ENCODE assay signal across 9 mouse cellular contexts in the genomic region with DNA sequence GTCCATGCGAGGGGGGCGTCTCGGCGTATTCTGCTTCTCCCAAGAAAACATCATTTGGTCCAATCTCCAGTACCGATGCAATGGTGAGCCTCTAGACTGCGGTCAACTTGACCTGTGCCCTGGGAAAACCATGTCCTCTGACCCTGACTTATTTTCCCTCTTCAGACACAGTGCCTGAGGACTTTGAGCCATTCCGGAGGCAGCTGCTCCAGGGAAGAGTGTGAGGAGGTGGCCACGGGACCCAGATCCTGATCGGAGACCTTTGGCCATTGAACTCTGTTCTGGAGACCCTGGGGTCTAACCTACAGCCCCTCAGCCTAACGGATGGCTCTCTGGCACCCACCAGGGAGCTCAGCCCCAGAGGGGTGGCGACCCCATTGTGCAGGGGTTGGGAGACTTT. TPM values are rescaled to one million over a fixed set of nuclear protein-coding genes. Genes with fewer than 3 reads are reported as not detected.
DNase-seq lines count a peak whose midpoint lies in the region; ATAC-seq and TF ChIP-seq lines count a peak whose summit lies in the region.
"Had no signal": no experiment of that assay in that cellular context is flagged by ENCODE, and none has a peak within 500 bp of the region (broad histone marks: within the 10 kb centered on the region; RNA-seq: fewer than 3 reads in every experiment).

No protein-coding gene starts in this region.

- H3K27ac ChIP-seq in heart, embryonic 12.5 days (ENCODE audit: poor library complexity, severe bottlenecking) = no peak overlapping the region
- peak overlapping the region; percentile 80 for H3K27ac ChIP-seq in forebrain, postnatal 0 days (ENCODE audit: low read depth, low read length)
- H3K27ac ChIP-seq in midbrain, embryonic 12.5 days (replicated peaks) = peak overlapping the region; percentile 98

- H3K9me3 ChIP-seq in heart, embryonic 12.5 days (replicated peaks) = no peaks in the 10 kb centered on the region
- H3K9me3 ChIP-seq in E14TG2a.4 (ENCODE audit: low read length) = no peaks in the 10 kb centered on the region
- no peaks in the 10 kb centered on the region for H3K9me3 ChIP-seq in forebrain, postnatal 0 days (ENCODE audit: low read length)
- H3K9me3 ChIP-seq in midbrain, embryonic 12.5 days = no peaks in the 10 kb centered on the region

- H3K9ac ChIP-seq in heart, embryonic 12.5 days = peak overlapping the region; percentile 62; the same call in 1 of the 2 replicates
- H3K9ac ChIP-seq in forebrain, postnatal 0 days = peak overlapping the region; percentile 53
- H3K9ac ChIP-seq in midbrain, embryonic 12.5 days (replicated peaks) = peak overlapping the region; percentile 93

- no peak for TF ChIP-seq CTCF in E14TG2a.4 (conservative IDR thresholded peaks at IDR 0.05; ENCODE audit: low read length)
- no peak for TF ChIP-seq CTCF in forebrain, postnatal 0 days (IDR thresholded peaks at IDR 0.05; ENCODE audit: low read depth)

- peaks cover 48% of the 10 kb centered on the region for H3K27me3 ChIP-seq in heart, embryonic 12.5 days (replicated peaks)
- H3K27me3 ChIP-seq in E14TG2a.4 (ENCODE audit: insufficient read depth, low read length) = peaks cover 12% of the 10 kb centered on the region
- H3K27me3 ChIP-seq in forebrain, postnatal 0 days (ENCODE audit: insufficient read depth, low read length) = no peaks in the 10 kb centered on the region
- no peaks in the 10 kb centered on the region for H3K27me3 ChIP-seq in midbrain, embryonic 12.5 days

- DNase-seq in heart, adult 8-10 months (ENCODE audit: low spot score) = no peak
- no peak for DNase-seq in forebrain, postnatal 0 days
- DNase-seq in frontal cortex, postnatal 10 days (ENCODE audit: low spot score in 2 of 2) = no peak
- no peak for DNase-seq in urinary bladder, adult 18-20 months (ENCODE audit: low spot score in 2 of 2)
- DNase-seq: B cell, adult 2 months had no signal

- H3K36me3 ChIP-seq in heart, embryonic 12.5 days = 0 out of 2 replicates have a peak, but pooled peaks cover 6% of the 10 kb centered on the region
- peaks cover 18% of the 10 kb centered on the region for H3K36me3 ChIP-seq in E14TG2a.4 (ENCODE audit: insufficient read depth, low read length)
- H3K36me3 ChIP-seq in forebrain, postnatal 0 days (ENCODE audit: insufficient read depth) = peaks cover 7% of the 10 kb centered on the region; the same call in 1 of the 2 replicates
- H3K36me3 ChIP-seq in midbrain, embryonic 12.5 days = peaks cover 31% of the 10 kb centered on the region

- peak overlapping the region; percentile 54; the same call in 1 of the 2 replicates for H3K4me3 ChIP-seq in heart, embryonic 12.5 days
- H3K4me3 ChIP-seq in E14TG2a.4 (replicated peaks; ENCODE audit: low read length) = peak overlapping the region; percentile 80
- peak overlapping the region; percentile 45 for H3K4me3 ChIP-seq in forebrain, postnatal 0 days (ENCODE audit: low read depth, low read length)
- H3K4me3 ChIP-seq in midbrain, embryonic 12.5 days = peak overlapping the region; percentile 77

- peak overlapping the region; percentile 85; the same call in 1 of the 2 replicates for H3K4me2 ChIP-seq in heart, embryonic 12.5 days
- peak overlapping the region; percentile 91 for H3K4me2 ChIP-seq in forebrain, postnatal 0 days (ENCODE audit: low read depth)
- H3K4me2 ChIP-seq in midbrain, embryonic 12.5 days (replicated peaks) = peak overlapping the region; percentile 93

- peaks cover 24% of the 10 kb centered on the region for H3K4me1 ChIP-seq in heart, embryonic 12.5 days (replicated peaks)
- peaks cover 73% of the 10 kb centered on the region for H3K4me1 ChIP-seq in E14TG2a.4 (replicated peaks; ENCODE audit: low read depth, low read length)
- peaks cover 28% of the 10 kb centered on the region for H3K4me1 ChIP-seq in forebrain, postnatal 0 days (ENCODE audit: insufficient read depth)
- peaks cover 69% of the 10 kb centered on the region for H3K4me1 ChIP-seq in midbrain, embryonic 12.5 days

- 48% methylated on average over 11 of the region's 11 CpGs for WGBS in heart, embryonic 12.5 days
- 3% methylated on average over 11 of the region's 11 CpGs for WGBS in forebrain, postnatal 0 days
- 10% methylated on average over 11 of the region's 11 CpGs for WGBS in midbrain, embryonic 12.5 days

- no peak for ATAC-seq in heart, embryonic 12.5 days (ENCODE audit: insufficient number of reproducible peaks, low FRiP score)
- ATAC-seq in forebrain, postnatal 0 days = no peak
- no peak for ATAC-seq in midbrain, embryonic 12.5 days (ENCODE audit: low FRiP score, low read depth)
- ATAC-seq in megakaryocyte-erythroid progenitor cell, adult 5-6 weeks (replicated peaks; ENCODE audit: low FRiP score, low TSS enrichment, poor library complexity, severe bottlenecking) = no peak

RNA-seq across cellular contexts. Expression of gene Mtx1, which starts 0.5 kb away (rescaled TPM):
- polyA plus RNA-seq in heart, embryonic 12.5 days (2016; fragmentation: Nextera tagmentation; extraction: Ambion mirVana) = 123 and 127 TPM in 2 replicates
- 10 to 100 TPM; 56.4 to 63.5 (median 59.5) TPM for total RNA-seq in heart, adult 8-10 months (2022)
- total RNA-seq in forebrain, postnatal 0 days (2014; rRNA removed) = 142 and 167 TPM in 2 replicates
- 199 and 212 TPM in 2 replicates for polyA plus RNA-seq in forebrain, postnatal 0 days (2015; fragmentation: Nextera tagmentation; extraction: Ambion mirVana)
- 183 and 185 TPM in 2 replicates for polyA plus RNA-seq in midbrain, embryonic 12.5 days (2016; fragmentation: Nextera tagmentation; extraction: Ambion mirVana)
- 114 and 122 TPM in 2 replicates for total RNA-seq in megakaryocyte-erythroid progenitor cell, adult 5-6 weeks (2014; fragmentation: Nextera tagmentation)
- 68.1 and 92.8 TPM in 2 replicates for total RNA-seq in megakaryocyte-erythroid progenitor cell, adult 5-6 weeks (2017)

RNA-seq across cellular contexts. Expression of gene Muc1, which starts 2.5 kb away (rescaled TPM):
- polyA plus RNA-seq in heart, embryonic 12.5 days (2016; fragmentation: Nextera tagmentation; extraction: Ambion mirVana) = 0.48 TPM in 1 of 2 replicates, not detected in the other
- under 1 TPM in 3 of 4 experiments, not detected in 1; 0.13 to 0.63 (median 0.49) TPM for total RNA-seq in heart, adult 8-10 months (2022)
- 1.3 and 1.6 TPM in 2 replicates for total RNA-seq in forebrain, postnatal 0 days (2014; rRNA removed)
- 0.27 and 0.35 TPM in 2 replicates for polyA plus RNA-seq in forebrain, postnatal 0 days (2015; fragmentation: Nextera tagmentation; extraction: Ambion mirVana)
- polyA plus RNA-seq in midbrain, embryonic 12.5 days (2016; fragmentation: Nextera tagmentation; extraction: Ambion mirVana) = 3.8 and 5.2 TPM in 2 replicates
- not detected in 2 replicates for total RNA-seq in megakaryocyte-erythroid progenitor cell, adult 5-6 weeks (2014; fragmentation: Nextera tagmentation)
- not detected in 2 replicates for total RNA-seq in megakaryocyte-erythroid progenitor cell, adult 5-6 weeks (2017)

RNA-seq across cellular contexts. Expression of gene Thbs3, which starts 11.4 kb away (rescaled TPM):
- 16.2 and 18.7 TPM in 2 replicates for polyA plus RNA-seq in heart, embryonic 12.5 days (2016; fragmentation: Nextera tagmentation; extraction: Ambion mirVana)
- total RNA-seq in heart, adult 8-10 months (2022) = 1 to 10 TPM; 3.2 to 9.8 (median 4.0) TPM
- 53.6 and 74.1 TPM in 2 replicates for total RNA-seq in forebrain, postnatal 0 days (2014; rRNA removed)
- polyA plus RNA-seq in forebrain, postnatal 0 days (2015; fragmentation: Nextera tagmentation; extraction: Ambion mirVana) = 31.1 and 42.8 TPM in 2 replicates
- polyA plus RNA-seq in midbrain, embryonic 12.5 days (2016; fragmentation: Nextera tagmentation; extraction: Ambion mirVana) = 105 and 107 TPM in 2 replicates
- 4.0 TPM in 1 of 2 replicates, not detected in the other for total RNA-seq in megakaryocyte-erythroid progenitor cell, adult 5-6 weeks (2014; fragmentation: Nextera tagmentation)
- total RNA-seq in megakaryocyte-erythroid progenitor cell, adult 5-6 weeks (2017) = 0.57 and 1.7 TPM in 2 replicates

RNA-seq across cellular contexts. Expression of gene Krtcap2, which starts 19.4 kb away (rescaled TPM):
- 243 and 262 TPM in 2 replicates for polyA plus RNA-seq in heart, embryonic 12.5 days (2016; fragmentation: Nextera tagmentation; extraction: Ambion mirVana)
- total RNA-seq in heart, adult 8-10 months (2022) = 100 to 1,000 TPM in 1 of 4 experiments, 10 to 100 TPM in 3; 87.0 to 108 (median 89.4) TPM
- 67.0 and 68.1 TPM in 2 replicates for total RNA-seq in forebrain, postnatal 0 days (2014; rRNA removed)
- 221 and 244 TPM in 2 replicates for polyA plus RNA-seq in forebrain, postnatal 0 days (2015; fragmentation: Nextera tagmentation; extraction: Ambion mirVana)
- polyA plus RNA-seq in midbrain, embryonic 12.5 days (2016; fragmentation: Nextera tagmentation; extraction: Ambion mirVana) = 253 and 255 TPM in 2 replicates
- 127 and 147 TPM in 2 replicates for total RNA-seq in megakaryocyte-erythroid progenitor cell, adult 5-6 weeks (2014; fragmentation: Nextera tagmentation)
- 119 and 124 TPM in 2 replicates for total RNA-seq in megakaryocyte-erythroid progenitor cell, adult 5-6 weeks (2017)

RNA-seq across cellular contexts. Expression of gene Trim46, which starts 19.7 kb away (rescaled TPM):
- polyA plus RNA-seq in heart, embryonic 12.5 days (2016; fragmentation: Nextera tagmentation; extraction: Ambion mirVana) = 0.89 and 1.1 TPM in 2 replicates
- under 1 TPM; 0.34 to 0.87 (median 0.83) TPM for total RNA-seq in heart, adult 8-10 months (2022)
- total RNA-seq in forebrain, postnatal 0 days (2014; rRNA removed) = 83.0 and 98.3 TPM in 2 replicates
- 56.0 and 63.5 TPM in 2 replicates for polyA plus RNA-seq in forebrain, postnatal 0 days (2015; fragmentation: Nextera tagmentation; extraction: Ambion mirVana)
- 25.1 and 25.5 TPM in 2 replicates for polyA plus RNA-seq in midbrain, embryonic 12.5 days (2016; fragmentation: Nextera tagmentation; extraction: Ambion mirVana)
- not detected in 2 replicates for total RNA-seq in megakaryocyte-erythroid progenitor cell, adult 5-6 weeks (2014; fragmentation: Nextera tagmentation)
- total RNA-seq in megakaryocyte-erythroid progenitor cell, adult 5-6 weeks (2017) = not detected in 2 replicates
